Mouse (Mus musculus) kidney, postnatal 10 days (tissue): ENCODE measurements around the gene Igfbp2.

ENCODE experiments used
- DNase-seq: peaks from one replicate; pipeline ENCODE4 v3.0.0; 2021; ENCODE audit warnings: mixed read lengths

Igfbp2 gene

DNA sequence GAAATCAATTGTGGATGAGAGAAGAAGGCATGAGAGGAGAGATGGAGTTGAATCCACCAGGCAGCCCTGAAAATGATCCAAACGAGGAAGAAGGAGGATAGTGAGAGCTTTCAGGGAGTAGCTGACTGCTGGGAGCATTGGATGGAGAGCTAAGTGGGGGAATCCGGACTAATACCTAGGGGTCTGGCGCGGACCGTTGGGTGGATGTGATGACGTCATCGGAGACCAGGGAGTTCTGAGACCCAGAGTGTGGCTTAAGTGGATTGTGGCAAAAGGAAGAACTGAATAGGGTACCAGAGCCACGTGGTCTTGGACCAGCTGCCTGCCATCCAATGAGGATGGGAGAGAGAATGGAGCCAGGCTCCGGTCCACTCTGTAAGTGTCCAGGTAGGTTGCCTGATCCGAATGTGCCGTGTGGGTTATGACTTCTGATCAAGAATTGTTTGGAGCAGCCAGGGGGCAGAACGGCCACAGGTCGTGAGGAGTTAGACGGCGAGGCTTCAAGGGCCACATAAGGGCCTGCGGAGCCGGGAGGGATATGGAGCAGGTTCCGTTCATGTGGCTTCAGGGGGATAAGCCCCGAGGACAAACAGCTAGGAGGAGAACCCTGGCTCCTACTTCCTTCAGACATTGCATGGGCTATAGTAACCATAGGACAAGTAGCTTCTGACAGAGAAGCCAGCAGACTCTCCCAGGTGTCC is 32.1 kb downstream of the Igfbp2 start:
- DNase-seq, result peak; percentile 29

- peak; percentile 14 for DNase-seq
Observed at GRCm38 (mm10) chr1:72857142-72857541, 32.8 kb downstream of the Igfbp2 start.

- DNase-seq, result no peak
Observed at GRCm38 (mm10) chr1:72857631-72858030, 33.3 kb downstream of the Igfbp2 start.

DNA sequence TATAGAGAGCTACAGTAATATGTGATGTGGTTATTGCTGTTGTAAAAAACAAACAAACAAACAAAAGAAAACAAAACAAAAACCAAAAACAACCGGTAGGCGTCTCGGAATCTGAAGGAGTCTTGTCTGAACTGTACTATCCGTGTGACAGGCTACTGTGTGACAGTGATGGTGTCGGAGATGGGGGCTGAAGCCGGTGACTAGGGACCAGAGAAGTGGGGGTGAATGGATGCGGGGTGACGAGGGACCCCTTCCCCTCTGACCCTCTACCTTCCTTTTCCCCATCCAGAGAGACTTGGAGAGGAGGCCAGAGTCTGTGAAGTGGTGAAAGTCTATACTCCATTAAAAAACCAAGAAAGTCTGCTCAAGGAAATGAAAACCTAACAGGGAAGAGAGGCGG is 34.0 kb downstream of the Igfbp2 start:
- no peak for DNase-seq

DNA sequence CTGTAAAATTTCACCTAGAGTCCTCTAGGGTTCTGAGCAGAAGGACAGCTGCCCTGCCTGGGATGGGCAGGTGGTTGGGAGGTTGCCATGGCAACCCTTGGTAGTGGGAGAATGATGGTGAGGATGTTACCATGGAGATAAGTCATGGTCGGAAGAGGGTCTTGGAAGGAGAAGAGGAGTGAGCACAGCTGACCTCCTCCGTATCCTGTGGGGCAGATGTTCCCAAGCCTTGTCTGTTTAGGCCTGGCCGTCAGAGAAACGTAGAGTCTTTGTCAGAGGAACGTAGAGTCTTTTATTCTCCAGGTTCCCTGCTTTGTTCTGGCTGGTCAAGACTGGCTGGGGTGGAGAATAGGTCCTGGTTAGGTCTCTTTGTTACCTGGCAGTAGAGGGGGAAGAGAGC is 34.6 kb downstream of the Igfbp2 start:
- DNase-seq, result no peak

DNA sequence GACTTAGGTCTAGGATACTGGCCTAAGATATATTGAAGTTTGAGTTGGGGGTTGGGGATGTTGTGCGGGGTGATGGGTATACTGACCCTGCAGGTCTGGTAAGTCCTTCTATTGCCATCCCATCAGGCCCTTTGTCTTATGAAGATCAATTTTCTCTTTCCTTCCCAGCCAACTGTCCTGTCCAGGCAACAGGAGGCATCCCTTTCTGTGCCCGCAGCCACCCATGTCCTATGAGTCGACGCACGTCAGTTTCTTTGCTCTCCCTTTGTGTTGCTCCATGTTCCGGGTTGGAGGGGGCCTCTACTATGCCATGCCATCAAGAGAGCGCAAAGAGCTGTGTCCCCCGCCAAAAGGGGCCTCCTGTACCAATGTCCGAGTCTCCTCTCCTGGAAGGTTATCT is 35.7 kb downstream of the Igfbp2 start:
- no peak for DNase-seq

DNA sequence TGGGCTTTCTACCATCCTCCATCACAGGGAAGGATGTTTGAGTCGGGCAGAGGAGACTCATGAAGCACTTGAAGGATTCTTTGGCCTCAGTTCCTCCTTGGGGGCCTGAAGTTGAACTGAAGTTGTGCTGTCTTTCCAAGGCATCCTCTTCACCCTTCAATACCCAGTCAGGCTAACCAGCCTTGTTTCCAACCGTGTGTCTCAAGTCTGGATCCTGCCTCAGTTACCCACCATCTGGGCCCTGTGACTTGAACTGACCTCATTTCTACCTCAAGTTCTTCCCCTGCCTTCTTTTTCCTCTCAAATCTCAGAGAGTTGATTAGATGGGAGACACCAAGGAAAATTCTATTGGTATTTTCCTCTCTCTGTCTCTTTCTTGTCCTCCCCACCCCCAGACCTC is 36.2 kb downstream of the Igfbp2 start:
- no peak for DNase-seq

DNA sequence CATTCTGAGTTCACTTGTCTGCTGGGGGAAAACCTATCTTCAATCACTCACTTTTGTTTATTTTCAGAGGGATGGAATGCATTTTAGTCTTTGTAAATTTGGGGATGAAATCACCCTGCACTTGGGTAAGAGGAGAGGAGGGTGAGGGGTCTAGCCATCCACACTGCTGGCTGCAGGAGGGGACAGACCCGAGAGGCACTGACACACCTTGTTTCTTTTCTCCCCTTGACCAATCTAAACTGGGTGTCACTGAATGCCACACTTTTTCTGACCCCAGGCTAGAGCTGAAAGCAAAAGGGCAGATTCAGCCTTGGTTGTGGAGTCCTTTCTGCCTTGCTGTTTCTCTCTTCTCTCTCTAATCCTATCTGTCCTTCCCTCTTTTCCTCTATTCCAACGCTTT is 37.4 kb downstream of the Igfbp2 start:
- DNase-seq, result no peak

GRCm38 (mm10) chr1:72862248-72862647 is 37.9 kb downstream of the Igfbp2 start:
- no peak for DNase-seq

DNA sequence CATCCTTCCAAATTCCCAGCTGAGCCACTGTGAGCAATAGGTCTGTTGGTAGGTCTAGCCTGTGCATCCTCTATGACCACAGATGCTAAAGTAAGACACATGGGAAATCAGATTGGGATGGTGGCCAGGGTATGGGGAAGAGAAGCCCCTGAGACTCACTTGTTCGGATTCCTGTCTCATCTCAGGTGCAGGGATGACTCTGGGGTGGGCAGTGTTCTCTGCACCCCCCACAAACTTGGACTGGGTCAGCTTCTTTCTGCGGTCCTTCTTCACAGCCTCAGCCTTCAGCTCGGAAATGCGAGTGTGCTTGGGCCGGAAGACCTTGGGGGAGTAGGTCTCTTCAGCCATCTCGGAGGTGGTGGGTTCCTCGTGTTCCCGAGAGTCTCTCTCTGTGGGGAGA is 39.4 kb downstream of the Igfbp2 start:
- no peak for DNase-seq

DNA sequence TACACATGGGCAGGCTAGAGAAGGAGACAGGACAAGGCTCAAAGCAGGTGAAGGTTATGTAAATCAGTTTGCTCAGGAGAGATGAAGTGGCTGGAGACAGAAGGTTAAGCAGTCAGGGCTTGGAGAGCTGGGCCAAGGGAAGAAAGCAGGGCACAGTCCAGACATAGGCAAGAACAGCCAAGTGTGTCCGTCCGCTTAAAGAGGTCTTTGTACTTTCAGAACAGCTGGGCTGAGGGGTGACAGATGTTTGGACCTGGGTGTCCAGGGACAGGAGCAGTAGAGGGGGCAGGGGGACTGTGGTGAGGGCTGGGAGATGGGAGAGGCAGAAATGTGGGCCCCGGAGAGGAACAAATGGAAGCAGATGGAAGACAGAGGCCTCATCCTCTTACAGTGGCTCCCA is 40.0 kb downstream of the Igfbp2 start:
- peak; percentile 26 for DNase-seq

DNA sequence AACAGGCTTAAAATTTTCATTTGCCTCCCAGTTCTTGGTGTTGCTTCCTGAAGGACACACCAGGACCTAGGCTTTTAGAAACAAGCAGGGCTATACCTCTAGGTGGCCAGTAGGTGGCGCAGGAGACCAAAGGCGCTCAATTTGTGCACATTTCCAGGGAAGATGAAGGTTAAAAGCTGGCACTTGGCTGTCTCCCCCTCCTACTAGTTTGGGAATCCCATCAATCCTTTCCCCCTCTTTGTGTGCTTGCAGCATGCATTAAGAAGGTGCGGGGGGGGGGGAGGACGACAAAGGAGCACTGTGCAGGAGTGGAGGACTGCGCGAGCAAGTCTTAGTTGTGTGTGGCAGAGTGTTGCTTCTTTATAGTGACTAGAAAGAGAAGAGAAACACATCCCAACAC is 41.6 kb downstream of the Igfbp2 start:
- DNase-seq, result peak; percentile 87

GRCm38 (mm10) chr1:72866417-72866816 is 42.1 kb downstream of the Igfbp2 start:
- DNase-seq, result no peak

DNA sequence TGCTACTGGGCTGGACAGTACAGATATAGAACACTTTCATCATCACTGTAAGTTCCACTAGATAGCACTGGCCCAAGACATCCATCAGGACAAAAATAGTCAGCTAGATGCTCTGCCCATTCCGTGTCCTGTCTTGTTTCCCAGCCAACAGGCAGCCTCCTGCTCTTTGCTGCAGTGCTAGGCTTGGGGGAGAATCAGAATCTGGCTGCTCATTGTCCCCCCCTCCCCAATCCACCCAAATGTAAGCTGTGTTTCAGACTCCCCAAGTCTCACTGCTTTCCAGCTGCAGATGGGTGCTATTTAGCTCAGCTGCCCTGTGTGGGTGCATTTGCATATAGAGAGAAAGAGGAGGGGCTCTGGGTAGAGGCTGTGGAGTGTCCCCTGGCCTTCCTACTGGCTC is 43.0 kb downstream of the Igfbp2 start:
- DNase-seq, result peak; percentile 28

DNA sequence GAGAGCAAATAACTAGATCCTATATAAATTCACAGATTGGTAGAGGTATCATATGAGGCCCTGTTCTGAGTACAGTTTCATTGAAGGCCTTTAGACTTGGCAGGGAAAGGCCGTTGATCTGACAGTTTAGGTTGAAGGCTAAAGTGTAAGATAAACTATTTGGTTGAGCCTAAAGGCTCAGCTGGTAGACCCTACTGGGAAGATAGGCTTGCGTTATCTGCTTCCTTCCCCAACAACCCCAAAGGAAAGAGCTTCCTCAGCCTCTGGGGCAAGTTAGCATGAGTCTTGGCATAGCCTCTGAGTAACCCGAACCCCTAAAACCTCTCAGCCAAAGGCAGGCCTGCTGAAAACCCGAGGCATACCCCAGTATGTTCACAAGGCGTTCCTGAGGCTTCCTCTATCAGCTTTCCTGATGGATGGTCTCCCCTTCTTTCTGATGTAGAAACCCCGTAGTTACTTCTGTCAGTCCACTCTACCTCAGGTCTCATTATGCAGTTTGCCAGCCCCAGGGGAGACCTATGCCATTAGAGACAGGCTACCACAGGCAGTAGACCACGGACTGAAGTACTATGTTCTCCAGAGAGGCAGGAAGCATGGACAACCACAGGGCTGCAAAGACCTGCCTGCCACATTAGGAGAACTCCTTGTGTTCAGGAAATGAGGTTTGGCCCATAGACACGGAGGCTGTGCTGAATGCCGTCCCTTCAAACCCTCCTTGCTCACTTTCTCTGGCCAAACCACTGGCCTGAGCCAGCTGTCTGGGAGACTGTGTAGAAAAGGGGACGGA is 44.3 kb downstream of the Igfbp2 start:
- peak; percentile 13 for DNase-seq

- DNase-seq, result no peak
Observed at GRCm38 (mm10) chr1:72869275-72869674, 45.0 kb downstream of the Igfbp2 start.

DNA sequence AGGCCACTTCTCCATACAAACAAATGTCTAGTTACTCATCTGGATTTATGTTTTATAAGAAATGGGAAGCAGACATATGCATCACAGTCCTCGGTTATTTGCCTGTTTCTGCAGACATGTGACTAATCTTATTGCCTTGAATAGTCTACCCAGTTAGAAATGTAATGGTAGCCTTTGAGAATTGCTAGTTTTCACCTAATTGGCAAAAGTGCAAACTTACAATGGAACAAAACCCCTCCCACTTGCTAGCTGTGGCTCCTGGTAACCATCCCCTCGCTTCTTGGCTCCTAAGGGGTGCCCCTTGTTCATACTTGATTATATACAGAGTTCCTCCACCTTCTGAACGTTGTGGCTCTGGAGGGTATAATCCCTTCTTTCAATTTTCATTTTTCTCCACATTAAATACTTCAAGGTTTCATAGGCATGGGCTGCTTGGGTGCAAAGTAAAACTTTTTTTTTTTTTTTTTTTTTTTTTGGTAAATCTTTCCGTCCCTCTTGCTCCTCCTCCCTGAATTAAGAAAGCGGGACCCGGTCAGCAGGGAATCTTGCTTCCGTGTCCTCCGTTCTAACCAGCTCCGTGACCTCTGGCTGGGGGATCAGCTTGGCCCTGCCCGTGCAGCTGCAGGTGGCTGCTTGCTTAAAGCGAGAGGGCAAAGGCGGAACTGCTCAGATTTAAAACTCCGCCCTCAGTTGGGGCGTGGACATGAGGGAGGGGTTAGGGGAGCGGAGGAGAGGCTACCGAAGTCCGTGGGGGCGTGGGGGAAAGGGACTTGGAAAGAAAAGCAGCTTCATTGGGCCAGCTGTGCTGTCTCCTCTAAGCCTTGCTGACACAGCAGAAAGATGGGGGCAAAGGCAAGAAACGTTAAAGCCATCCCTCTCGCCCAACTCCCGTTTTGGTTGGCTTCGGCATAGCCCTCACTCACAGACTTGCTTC is 45.6 kb downstream of the Igfbp2 start:
- peak; percentile 91 for DNase-seq

GRCm38 (mm10) chr1:72870615-72871336 is 46.5 kb downstream of the Igfbp2 start:
- peak; percentile 91 for DNase-seq

DNA sequence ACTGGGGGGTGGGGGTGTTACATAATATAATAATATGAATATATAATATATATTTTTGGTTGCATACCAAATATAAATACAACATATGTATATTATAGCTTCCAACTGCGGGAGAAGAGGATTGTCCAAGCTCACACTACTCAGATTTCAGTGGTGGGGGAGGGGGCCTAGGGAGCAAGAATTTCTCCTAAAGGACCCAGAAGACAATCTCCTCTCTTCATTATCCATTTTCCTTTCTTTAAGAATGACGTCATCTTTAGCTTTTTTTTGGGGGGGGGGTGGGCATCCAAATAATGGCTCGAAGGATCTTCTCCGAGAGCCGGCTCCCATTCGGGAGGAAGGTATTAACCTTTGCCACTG is 47.0 kb downstream of the Igfbp2 start:
- no peak for DNase-seq

DNA sequence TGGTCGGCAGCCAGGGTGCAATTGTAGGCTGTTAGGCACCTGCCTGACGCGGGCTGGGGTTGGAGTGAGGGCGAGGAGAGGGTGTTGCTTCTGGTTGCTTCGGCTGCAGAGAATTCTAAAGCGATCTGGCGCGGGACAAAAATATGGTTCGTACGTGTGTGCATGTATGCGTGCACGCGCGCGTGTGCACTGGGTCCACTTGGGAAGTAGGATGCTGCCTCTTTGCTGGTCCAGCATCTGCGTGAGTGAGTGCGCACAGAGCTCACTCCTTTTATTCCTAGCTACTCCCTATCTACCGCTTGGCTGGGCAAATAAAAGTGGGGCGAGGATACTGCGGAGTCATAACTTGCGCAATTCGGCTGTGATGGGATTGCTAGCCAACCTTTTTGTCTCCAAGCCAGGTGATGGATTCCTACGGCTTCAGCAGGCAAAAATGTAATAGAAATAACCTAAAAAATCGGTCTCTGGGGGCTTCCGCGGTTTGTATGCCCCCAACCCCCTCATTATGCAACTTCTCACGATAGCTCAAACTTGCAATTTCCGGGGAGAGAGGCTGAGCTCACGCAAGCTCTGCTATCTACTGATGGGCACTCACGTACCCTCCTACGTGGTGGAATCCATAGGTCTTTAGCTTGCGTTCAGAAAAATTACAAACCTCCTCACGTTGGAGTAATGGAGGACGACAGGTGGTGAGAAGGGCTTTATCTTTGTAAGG is 47.6 kb downstream of the Igfbp2 start:
- DNase-seq, result peak; percentile 46

DNA sequence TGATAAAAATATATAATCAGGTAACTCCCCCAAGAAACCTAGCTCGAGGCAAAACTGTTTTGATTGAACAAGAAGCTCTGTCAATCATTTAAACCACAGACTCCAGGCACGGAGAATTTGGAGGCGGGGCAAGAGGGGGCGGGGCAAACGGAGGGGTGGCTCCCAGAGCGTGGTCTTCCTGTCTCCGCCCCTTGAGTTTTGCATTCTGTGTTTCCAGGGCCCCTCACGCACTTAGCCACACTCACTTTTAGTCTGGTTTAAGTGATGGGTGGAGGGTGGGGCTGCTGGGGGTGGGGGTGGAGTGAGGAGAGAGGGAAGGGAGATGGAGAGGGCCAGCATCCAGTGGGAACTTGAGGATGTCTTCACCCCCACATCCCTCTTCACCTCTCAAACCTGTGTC is 48.2 kb downstream of the Igfbp2 start:
- DNase-seq, result peak; percentile 94

GRCm38 (mm10) chr1:72873078-72873477 is 48.8 kb downstream of the Igfbp2 start:
- DNase-seq, result peak; percentile 36
